Mouse (Mus musculus) neutrophil, adult 5-6 weeks (primary cell): ENCODE data around the gene Abhd14a. TPM values are rescaled to one million over a fixed set of nuclear protein-coding genes. Genes with fewer than 3 reads are reported as not detected.

Source experiments
- ATAC-seq: fragments of 151-379, 151-347 bp; 2 replicates; pipeline ENCODE4 v1.8.0; 2017; ENCODE audit warnings: mild to moderate bottlenecking, moderate TSS enrichment; ENCODE audit not compliant: insufficient number of reproducible peaks, poor library complexity, low FRiP score, severe bottlenecking; ENCODE audit errors: extremely low read depth
- total RNA-seq: library from RNA; stranded (forward); fragments of 200-1000 nt; gene quantifications from 2 replicates; pipeline ENCODE4 v1.2.3, GENCODE M21; 2017

Abhd14a gene
- total RNA-seq, 1 experiment from 2014 or later = 3.3 TPM

DNA sequence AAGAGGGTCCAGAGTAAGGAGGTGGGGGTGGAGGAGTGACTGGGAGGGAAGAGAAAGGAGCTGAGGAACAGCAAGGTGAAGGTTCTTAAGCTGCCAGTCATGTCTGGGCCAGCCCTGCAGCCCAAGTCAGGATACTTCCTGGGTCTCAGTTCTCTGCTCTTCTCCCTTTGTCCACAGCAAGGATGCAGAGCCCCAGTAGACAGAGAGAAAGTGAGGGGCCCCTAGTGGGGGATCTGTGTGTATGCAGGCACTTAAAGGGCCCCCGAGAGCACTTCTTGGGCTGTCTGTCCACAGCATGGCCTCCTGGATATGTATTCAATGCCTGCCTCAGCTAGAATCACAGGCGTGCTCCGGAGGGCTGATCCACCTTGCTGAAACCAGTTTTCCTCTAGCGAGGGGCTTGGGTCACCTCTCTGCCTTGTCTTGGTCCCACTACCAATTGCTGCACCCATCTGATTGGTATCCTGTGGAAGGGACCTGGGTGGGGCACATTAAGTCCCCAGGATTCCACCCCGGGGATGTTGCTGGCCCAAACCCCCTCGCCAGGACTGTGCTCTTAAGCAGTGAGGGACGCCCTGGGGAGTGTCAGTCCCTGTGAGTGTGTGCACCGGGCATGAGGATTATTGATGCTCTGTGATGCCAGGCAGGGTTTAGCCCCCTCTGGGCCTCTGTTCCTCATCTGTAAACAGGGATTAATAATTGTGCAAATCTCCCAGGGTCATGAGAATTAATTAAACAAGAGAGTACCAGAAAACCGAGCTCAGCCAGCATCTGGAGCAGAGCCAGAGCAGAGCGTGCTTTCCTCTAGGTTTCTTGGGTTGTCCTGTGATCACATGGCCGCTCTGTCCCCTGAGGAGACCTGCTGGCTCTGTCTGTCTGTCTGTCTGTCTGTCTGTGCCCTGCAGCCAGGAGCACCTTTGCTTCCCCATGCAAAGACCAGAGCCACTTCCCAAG, 52.6 kb downstream of the Abhd14a start:
- ATAC-seq = peak; percentile 71

DNA sequence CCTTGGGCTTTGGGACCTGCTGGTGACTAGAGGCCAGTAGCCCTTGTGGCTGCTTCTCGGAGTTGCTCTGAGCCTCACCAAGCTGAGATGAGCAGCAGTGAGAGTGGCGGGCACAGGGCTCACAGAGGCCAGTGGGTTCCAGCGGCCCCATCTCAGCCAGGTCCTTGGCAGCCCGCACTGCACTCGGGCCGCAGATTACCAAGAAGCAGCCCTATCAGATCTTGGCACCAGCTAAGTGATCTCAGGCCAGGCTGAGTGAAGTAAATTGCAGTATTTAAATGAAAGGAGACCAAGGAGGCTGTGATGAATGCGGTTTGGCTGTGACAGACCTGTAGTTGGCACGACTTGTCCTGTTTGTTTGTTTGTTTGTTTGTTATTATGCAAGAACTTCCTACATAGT, 53.9 kb downstream of the Abhd14a start:
- no peak for ATAC-seq

DNA sequence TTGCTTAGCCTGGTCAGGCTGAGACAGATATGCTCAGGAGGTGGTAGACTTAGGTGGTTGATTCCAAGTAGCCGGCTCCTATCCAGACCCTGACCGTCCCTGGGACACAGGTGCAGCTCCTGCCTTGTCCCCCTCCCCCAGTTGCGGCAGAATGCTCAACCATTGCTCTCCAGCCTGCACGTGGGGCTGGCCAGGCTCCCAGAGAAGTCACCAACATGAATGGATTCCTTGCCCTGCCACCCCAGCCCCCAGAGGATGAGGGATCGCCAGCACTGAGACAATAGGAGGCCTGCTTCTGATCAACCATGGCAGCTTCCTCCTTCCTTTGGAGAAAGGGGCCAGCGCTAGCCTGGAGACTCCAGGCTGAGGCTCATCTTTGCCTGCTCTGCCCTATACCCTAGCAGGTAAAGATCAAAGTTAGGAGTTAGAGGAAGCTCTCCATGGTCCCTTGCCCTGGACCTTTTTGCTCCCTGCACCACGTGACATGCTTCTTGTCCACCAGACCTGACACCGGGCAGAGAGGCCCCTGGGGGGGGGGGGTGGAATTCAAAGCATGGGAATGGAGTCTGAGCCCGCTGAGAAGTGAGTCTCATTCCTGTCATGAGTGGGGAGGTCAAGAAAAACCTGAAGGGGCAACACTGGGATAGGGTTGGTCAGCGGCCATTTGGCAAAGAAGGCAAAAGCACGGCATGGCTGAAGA, 54.5 kb downstream of the Abhd14a start:
- no peak for ATAC-seq

Other genes starting within 250 kb of the Abhd14a start
- 48.0 and 59.0 TPM in 2 replicates for gene Ppm1m, start 247.9 kb downstream of the Abhd14a start, total RNA-seq
- 102 and 111 TPM in 2 replicates for gene Twf2, start 244.6 kb downstream of the Abhd14a start, total RNA-seq
- 14.5 and 14.8 TPM in 2 replicates for gene Tlr9, start 225.1 kb downstream of the Abhd14a start, total RNA-seq
- 78.1 and 87.3 TPM in 2 replicates for gene Alas1, start 199.0 kb downstream of the Abhd14a start, total RNA-seq
- 0.98 and 1.4 TPM in 2 replicates for gene Poc1a, start 166.6 kb downstream of the Abhd14a start, total RNA-seq
- 18.7 and 22.0 TPM in 2 replicates for gene Dusp7, start 79.0 kb downstream of the Abhd14a start, total RNA-seq
- gene Rpl29, start 18.2 kb downstream of the Abhd14a start, total RNA-seq = 440 and 528 TPM in 2 replicates
- 5.2 and 5.9 TPM in 2 replicates for gene Acy1, start 9.4 kb downstream of the Abhd14a start, total RNA-seq
- 3.2 and 3.3 TPM in 2 replicates for gene Abhd14b, start 219 bp downstream of the Abhd14a start, total RNA-seq
- gene Pcbp4, start 5.6 kb upstream of the Abhd14a start, total RNA-seq = 1.2 and 5.2 TPM in 2 replicates
- gene Gpr62, start 18.3 kb upstream of the Abhd14a start, total RNA-seq = not detected in 2 replicates
- gene Rrp9, start 28.3 kb upstream of the Abhd14a start, total RNA-seq = 18.7 and 27.8 TPM in 2 replicates
- gene Parp3, start 29.3 kb upstream of the Abhd14a start, total RNA-seq = 49.8 and 53.4 TPM in 2 replicates
- gene Iqcf1, start 52.3 kb upstream of the Abhd14a start, total RNA-seq = not detected in 2 replicates
- not detected in 2 replicates for gene Iqcf5, start 66.9 kb upstream of the Abhd14a start, total RNA-seq
- not detected in 2 replicates for gene Iqcf3, start 114.0 kb upstream of the Abhd14a start, total RNA-seq
- gene Iqcf4, start 123.3 kb upstream of the Abhd14a start, total RNA-seq = not detected in 2 replicates
- gene Iqcf6, start 178.9 kb upstream of the Abhd14a start, total RNA-seq = not detected in 2 replicates
- gene Grm2, start 208.4 kb upstream of the Abhd14a start, total RNA-seq = not detected in 2 replicates
- gene Tex264, start 238.2 kb upstream of the Abhd14a start, total RNA-seq = 15.2 and 24.6 TPM in 2 replicates